Mouse (Mus musculus) urinary bladder, adult 2 months (tissue): Measurements from ENCODE around the gene Htra3. TPM values are rescaled to one million over a fixed set of nuclear protein-coding genes. Genes with fewer than 3 reads are reported as not detected.

Source experiments
- DNase-seq: peaks from one replicate; pipeline ENCODE4 v3.0.0; 2022; ENCODE audit warnings: low spot score
- polyA plus RNA-seq: library from polyadenylated mRNA; depleted of rRNA; stranded (reverse); fragments of >200 nt; gene quantifications from 2 replicates; pipeline ENCODE4 v1.2.3, GENCODE M21; 2012

The Htra3 gene
- polyA plus RNA-seq, 1 experiment: 90.2 TPM

DNA sequence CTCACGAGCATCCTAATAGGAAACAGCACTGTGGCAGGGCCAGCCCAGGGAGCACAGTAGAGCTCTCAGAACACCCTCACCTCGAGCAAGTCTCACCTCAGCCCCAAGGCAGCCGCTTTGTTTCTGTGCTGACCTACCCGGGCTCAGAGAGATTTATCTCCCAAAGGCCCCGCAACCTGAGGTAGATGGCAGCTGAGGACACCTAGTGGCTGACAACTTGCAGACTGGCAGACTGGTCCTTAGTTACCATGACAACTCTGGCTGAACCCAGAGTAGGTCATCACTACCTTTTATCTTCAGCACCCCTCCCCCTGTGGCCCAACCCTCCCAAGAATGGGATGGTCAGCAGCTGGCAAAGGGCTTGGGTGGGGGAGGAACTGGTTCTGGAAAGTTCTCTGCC, 16.2 kb upstream of the Htra3 start:
- DNase-seq: no peak

DNA sequence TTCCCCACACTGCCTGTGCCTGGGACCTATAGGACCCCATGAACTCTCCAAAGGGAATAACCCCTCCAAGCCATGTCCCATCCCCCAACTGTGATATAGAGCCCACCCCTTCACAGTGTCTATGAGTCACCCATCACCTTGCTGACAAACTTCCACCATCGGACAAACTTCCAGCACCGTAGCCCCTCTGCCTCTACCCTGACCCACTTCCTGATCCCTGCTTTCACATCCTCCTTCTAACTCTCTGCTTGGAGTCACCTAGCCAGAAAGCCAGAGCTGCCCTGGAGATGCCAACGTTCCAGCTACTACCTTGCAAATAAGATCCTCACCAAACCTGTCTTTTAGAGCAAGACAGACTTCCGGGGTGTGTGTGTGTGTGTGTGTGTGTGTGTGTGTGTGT, 14.1 kb upstream of the Htra3 start:
- DNase-seq: no peak

- DNase-seq: no peak
Observed at GRCm38 (mm10) chr5:35691246-35691645, 11.7 kb upstream of the Htra3 start.

- DNase-seq: no peak
Observed at GRCm38 (mm10) chr5:35690485-35691165, 11.0 kb upstream of the Htra3 start.

DNA sequence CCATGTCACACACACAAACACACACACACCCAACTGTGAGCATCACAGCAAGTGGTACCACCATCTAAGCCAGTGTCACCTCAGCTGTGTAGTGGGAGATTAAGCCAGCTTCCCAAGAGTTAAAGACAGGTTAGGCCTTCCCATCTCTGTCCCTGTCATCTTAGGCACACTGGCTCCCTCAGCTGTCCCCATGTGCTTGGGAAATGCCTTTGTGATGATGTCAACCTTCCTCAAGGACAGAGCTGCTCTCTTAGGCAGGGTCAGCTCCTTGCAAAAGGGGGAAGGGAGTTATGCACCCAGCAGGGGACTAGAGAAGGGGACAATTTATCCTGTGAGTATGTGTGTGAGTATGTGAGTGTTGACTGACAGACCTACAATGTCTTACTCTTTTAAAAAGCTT, 9.8 kb upstream of the Htra3 start:
- DNase-seq: no peak

DNA sequence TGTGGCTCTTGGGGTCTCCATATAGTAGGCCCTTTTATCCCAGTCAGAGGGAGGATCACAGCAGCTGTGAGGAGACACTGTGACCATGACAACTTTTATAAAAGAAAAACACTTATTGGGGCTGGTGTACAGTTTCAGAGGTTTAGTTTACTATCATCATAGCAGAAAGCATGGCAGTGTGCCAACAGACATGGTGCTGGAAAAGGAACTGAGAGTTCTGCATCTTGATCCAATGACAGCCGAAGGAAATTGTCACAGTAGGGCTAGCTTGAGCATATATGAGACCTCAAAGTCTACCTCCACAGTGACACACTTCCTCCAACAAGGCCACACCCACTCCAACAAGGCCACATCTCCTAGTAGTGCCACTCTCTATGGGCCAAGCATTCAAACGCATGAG, 9.3 kb upstream of the Htra3 start:
- no peak for DNase-seq

- DNase-seq: no peak
Observed at GRCm38 (mm10) chr5:35687098-35687497, 7.5 kb upstream of the Htra3 start.

GRCm38 (mm10) chr5:35686336-35686735, 6.8 kb upstream of the Htra3 start:
- DNase-seq: no peak

- no peak for DNase-seq
Observed at GRCm38 (mm10) chr5:35685079-35685478, 5.5 kb upstream of the Htra3 start.

DNA sequence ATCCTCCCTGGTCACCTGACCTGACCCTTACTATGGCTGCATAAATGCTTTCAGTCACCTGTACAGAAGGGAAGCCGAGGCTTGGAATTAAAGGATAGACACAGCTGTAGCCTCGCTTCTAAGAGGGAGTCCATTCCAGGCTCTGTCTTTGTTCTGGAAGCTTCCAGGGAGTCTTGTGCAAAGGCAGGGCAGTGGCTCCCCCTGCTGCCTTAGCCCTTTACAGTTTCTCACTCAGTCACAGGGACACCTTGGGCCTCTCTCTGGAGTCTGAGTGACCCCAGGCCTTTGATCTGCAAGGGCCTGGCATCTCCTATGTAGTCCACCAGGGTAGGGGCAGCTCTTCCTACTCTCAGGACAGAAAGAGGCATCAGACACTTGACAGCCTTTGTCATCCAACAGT, 1.4 kb upstream of the Htra3 start:
- DNase-seq: no peak

GRCm38 (mm10) chr5:35676964-35677363, 2.6 kb downstream of the Htra3 start:
- no peak for DNase-seq

- no peak for DNase-seq
Observed at GRCm38 (mm10) chr5:35674081-35674555, 5.5 kb downstream of the Htra3 start.

DNA sequence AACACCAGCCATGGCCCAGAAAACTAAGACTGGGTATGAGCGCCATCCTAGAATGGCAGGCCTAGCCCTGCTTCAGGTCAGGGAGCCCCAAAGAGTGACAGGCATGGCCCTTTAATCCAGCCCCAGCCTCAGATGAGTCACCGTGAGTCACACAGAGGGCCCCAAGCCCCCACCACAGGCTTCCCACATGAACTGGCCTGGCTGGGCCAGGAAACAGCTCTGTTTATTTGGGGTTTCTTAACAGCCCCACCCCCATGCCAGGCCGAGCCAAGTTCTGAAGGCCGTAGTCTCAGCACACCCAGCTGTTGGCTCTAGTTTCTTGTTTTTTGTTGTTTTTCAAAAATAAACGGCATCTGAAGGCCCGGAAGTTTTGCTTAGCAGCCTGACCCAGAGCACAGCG, 6.5 kb downstream of the Htra3 start:
- DNase-seq: peak; percentile 59

- no peak for DNase-seq
Observed at GRCm38 (mm10) chr5:35672581-35672980, 7.0 kb downstream of the Htra3 start.

- no peak for DNase-seq
Observed at GRCm38 (mm10) chr5:35671474-35671891, 8.1 kb downstream of the Htra3 start.

DNA sequence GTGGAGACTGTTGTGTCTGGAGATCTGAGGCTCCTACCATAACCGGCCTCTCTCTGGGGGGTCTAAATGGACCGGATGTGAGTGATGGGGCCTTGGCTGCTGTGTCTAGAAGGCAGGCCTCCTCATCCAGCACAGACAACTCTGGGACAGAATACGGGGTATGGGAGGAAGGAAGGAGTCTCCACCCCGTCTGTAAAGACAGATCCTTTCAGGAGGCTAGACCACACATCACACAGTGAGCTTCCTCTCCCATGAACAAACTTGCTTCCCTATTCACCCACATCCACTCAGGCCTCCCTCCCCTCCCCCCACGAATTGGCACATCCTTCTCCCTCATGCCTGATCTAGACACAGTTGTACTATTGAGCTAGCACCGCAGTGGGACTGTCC, 9.2 kb downstream of the Htra3 start:
- DNase-seq: no peak

GRCm38 (mm10) chr5:35669747-35670411, 9.7 kb downstream of the Htra3 start:
- no peak for DNase-seq

GRCm38 (mm10) chr5:35666152-35666551, 13.4 kb downstream of the Htra3 start:
- DNase-seq: no peak

GRCm38 (mm10) chr5:35662021-35662545, 17.5 kb downstream of the Htra3 start:
- no peak for DNase-seq

DNA sequence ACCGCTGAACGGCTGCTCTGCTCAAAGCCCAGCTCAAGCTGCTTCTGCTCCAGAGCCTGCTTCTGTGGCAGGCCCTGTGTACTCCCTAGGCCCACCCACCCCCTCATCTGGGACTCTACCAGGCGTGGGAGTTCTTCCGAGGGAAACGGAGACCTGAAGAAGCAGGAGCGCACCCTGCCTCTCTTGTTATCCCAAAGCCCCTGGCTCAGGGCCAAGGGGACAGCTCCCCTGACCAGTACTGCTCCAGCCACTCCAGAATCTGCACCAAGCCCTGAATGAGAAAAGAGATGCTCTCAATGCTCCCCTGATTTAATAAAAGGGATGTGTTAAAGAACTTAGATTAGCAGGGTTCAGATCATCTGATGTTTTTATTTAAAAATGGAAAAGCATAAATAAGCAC, 18.4 kb downstream of the Htra3 start:
- no peak for DNase-seq

DNA sequence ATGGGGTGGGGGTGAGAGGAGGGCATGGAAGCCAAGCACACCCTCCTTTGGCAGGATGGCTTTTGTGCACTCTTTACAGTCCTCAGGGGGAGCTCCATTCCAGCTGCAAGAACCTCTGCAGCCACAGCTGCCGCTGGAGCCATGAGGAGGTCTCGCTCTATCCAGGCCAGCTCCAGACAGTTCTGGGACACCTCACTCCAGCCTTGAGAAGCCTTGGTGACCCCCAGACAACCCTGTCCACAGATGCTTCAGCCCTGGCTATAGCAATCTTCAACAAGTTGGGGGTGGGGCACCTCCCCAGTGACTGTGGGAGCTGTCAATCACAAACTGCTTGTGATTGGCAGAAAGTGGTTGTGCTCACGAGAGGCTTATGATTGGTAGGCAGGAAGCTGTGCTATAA, 20.1 kb downstream of the Htra3 start:
- DNase-seq: no peak

- no peak for DNase-seq
Observed at GRCm38 (mm10) chr5:35655753-35656485, 23.7 kb downstream of the Htra3 start.
